Mouse (Mus musculus): ENCODE measurements around the gene Zswim7.

Gene Zswim7

GRCm38 (mm10) chr11:62251047-62251446 lies 30.1 kb downstream of the Zswim7 start:
- DNase-seq: no peak

GRCm38 (mm10) chr11:62249266-62250037 lies 31.7 kb downstream of the Zswim7 start:
- DNase-seq: peak; percentile 15

GRCm38 (mm10) chr11:62248401-62249244 lies 32.6 kb downstream of the Zswim7 start, which contains the start of gene Adora2b:
Gene Adora2b (plus strand): TSS chr11:62248984.
- DNase-seq: peak; percentile 37

DNA sequence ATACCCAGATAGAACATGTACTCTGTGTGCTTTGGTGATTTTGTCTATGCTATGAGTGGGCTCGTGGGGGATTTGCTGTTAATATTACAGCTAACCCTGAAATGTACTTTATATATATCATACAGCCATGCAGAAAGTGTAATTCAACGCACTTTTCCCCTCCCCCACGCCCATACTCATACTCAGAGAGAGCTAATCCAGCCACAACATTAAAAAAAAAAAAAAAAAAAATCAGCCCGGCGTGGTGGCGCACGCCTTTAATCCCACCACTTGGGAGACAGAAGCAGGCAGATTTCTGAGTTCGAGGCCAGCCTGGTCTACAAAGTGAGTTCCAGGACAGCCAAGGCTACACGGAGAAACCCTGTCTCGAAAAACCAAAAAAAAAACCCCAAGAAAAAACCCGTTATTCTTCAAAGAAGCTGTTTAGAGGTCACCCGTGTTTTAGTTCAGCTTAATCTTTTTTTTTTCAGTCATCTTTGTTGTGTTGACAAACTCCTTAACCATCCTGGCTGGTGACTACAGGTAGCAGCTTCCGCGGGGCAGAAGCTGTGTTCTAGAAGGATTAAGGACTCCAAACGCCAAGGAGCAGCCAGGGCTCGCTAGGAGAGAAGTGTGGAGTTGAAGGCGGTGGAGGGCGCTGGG lies 33.3 kb downstream of the Zswim7 start:
- no peak for DNase-seq

DNA sequence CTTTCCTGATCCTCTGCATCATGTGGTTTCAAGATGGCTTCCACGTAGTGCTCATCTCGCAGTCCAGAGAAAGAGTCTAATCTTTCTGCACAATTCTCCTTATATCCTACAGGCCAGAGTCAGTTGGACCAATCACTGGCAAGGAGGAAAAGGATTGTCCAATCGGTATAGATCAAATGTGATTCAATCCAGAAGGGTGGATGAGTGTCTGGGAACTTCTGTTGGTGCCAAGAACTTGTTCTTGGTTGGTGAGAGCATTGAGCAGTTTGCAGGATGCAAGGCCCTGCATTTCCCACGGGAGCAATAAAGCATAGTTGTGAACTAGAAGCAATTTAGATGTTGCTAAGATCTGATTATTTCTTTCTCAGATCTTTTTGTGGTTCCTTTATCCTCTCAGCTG lies 36.7 kb downstream of the Zswim7 start:
- no peak for DNase-seq

- DNase-seq: no peak
Observed at GRCm38 (mm10) chr11:62243871-62244270, 37.3 kb downstream of the Zswim7 start.

DNA sequence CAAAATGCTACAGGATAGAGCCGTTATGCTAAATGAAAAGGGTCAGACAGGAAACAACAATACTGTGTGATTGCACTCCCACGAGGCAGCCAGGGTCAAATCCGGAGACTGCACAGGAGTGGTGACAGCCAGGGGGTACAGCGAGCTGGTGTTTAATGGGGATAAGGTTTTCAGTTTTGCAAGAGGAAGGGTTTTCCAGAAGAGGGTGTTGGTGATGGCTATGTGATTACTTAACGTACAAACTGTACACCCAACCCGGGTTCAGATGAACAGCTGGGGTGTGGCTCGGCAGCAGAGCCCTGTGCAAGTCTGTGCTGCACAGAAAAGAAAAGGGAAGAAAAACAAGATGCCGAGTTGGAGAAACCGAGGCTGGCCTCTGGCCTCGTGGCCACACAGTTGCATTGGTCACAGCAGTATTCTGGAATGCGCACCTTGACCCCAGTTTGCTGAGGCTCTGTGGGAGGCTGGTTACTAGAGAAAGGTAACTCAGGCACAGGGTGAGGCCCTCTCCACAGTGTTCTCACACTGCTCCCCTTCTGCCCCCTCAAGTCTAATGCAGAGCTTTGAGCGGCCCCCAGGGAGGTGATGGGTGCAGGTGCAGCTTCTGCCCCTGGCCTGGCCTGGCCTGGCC lies 40.4 kb downstream of the Zswim7 start:
- no peak for DNase-seq

GRCm38 (mm10) chr11:62224797-62225196 lies 56.4 kb downstream of the Zswim7 start:
- DNase-seq: no peak

GRCm38 (mm10) chr11:62223962-62224361 lies 57.2 kb downstream of the Zswim7 start:
- no peak for DNase-seq

DNA sequence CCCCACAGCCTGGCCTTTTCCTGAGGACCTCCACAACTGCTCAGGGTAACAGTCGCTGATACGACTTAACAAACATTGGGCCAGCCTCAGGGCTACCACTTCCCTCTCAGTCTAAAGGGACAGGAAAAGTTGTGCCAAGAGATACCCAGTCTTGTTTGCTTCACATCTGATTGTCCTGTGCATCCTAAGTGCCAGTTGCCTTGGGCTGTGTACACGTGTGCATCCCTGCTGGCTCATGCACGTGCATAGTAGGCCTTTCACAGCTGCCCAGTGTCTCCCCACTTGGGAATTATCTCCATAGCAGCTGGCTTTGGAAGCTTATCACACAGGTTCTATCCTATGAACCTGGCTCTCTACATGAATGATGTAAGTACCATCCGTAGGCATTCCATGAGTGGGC lies 57.8 kb downstream of the Zswim7 start:
- no peak for DNase-seq

DNA sequence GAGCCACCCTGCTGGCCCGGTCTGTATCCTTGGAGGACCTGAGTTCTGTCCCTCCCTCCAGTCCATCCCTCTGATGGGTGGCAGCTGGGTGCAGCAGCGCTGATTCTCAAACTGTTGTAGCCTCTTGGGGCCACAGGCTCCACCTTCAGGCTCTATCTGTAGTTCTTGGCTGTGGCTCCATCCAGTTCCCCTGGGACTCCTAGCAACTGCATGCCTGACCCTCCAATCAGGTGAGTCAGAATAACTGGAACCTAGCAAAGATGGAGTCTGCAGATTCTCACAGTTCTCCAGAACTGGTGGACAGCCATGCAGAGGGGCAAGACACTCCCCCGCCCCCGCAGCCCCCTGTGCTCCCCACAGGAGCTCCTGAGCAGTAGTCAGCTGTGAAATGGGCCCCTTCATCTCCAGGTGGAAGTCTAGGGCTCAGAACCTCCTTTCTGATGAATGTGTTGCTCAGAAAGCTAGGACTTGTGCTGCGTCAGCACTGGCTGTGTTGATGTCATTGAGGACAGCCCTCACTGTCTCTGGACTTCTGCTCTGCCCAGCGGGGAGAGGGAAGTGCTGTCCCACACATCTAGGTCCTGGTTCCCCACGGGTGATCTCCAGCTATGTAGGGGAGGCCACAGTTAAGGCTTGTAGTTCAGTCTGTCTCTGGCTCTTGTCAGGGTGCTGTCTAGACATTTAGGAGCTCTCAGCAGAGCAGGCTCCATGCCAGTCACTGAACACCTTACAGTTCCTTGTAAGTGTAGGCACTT lies 60.2 kb downstream of the Zswim7 start:
- DNase-seq: no peak

- DNase-seq: no peak
Observed at GRCm38 (mm10) chr11:62217751-62218150, 63.4 kb downstream of the Zswim7 start.

Data from right cerebral cortex, postnatal 25 days (tissue).